Mouse (Mus musculus) MEL (cell line): ENCODE data around the gene Ifnar1.

Experiments used
- BHLHE40 ChIP-seq: IDR thresholded peaks from 2 replicates; pipeline ENCODE4 v1.6.1; 2012; ENCODE audit warnings: low read depth, mild to moderate bottlenecking, inconsistent platforms, low read length, improper control_type of control experiment, borderline replicate concordance
- CTCF ChIP-seq, 3 experiments: IDR thresholded peaks in 2 of 3; conservative IDR thresholded peaks in 1 of 3; 2 replicates each; pipeline ENCODE4 v1.5.1; 2011 to 2012; ENCODE audit warnings: low read length in 3 of 3, low read depth in 2 of 3, mild to moderate bottlenecking in 2 of 3, improper control_type of control experiment in 1 of 3, inconsistent platforms in 1 of 3, mixed read lengths in 1 of 3, moderate library complexity in 1 of 3; ENCODE audit not compliant: control insufficient read depth in 1 of 3, insufficient read depth in 1 of 3, poor library complexity in 1 of 3, severe bottlenecking in 1 of 3
- ELF1 ChIP-seq: IDR thresholded peaks from 2 replicates; pipeline ENCODE4 v1.6.1; 2014; ENCODE audit warnings: low read depth, mild to moderate bottlenecking, inconsistent platforms, low read length, improper control_type of control experiment, moderate library complexity
- EP300 ChIP-seq, 2 experiments: IDR thresholded peaks; 2 replicates each; pipeline ENCODE4 v1.6.1; 2011; ENCODE audit warnings: improper control_type of control experiment in 2 of 2, low read length in 2 of 2, low read depth in 1 of 2, mild to moderate bottlenecking in 1 of 2
- ETS1 ChIP-seq: IDR thresholded peaks from 2 replicates; pipeline ENCODE4 v1.6.1; 2012; ENCODE audit warnings: low read depth, mild to moderate bottlenecking, inconsistent platforms, low read length, improper control_type of control experiment, moderate library complexity
- GATA1 ChIP-seq: IDR thresholded peaks from 2 replicates; pipeline ENCODE4 v1.6.1; 2011; ENCODE audit warnings: low read depth, low read length, improper control_type of control experiment
- MAFK ChIP-seq: IDR thresholded peaks from 2 replicates; pipeline ENCODE4 v1.6.1; 2011; ENCODE audit warnings: low read depth, mild to moderate bottlenecking, low read length, improper control_type of control experiment, borderline replicate concordance
- MAX ChIP-seq: IDR thresholded peaks from 2 replicates; pipeline ENCODE4 v1.6.1; 2011; ENCODE audit warnings: low read length, improper control_type of control experiment
- POLR2A ChIP-seq, 2 experiments: IDR thresholded peaks; 2 replicates each; pipeline ENCODE4 v1.6.1; 2011 to 2012; ENCODE audit warnings: low read length in 2 of 2, mild to moderate bottlenecking in 2 of 2, control low read depth in 1 of 2, improper control_type of control experiment in 1 of 2, low read depth in 1 of 2, moderate library complexity in 1 of 2; ENCODE audit not compliant: control insufficient read depth in 1 of 2, insufficient read depth in 1 of 2, poor library complexity in 1 of 2
- RAD21 ChIP-seq: IDR thresholded peaks from 2 replicates; pipeline ENCODE4 v1.6.1; 2011; ENCODE audit warnings: mild to moderate bottlenecking, low read depth, low read length, improper control_type of control experiment
- ZMIZ1 ChIP-seq: IDR thresholded peaks from 2 replicates; pipeline ENCODE4 v1.6.1; 2012; ENCODE audit warnings: low read depth, mild to moderate bottlenecking, inconsistent platforms, low read length, improper control_type of control experiment, moderate library complexity
- ZNF384 ChIP-seq: IDR thresholded peaks from 2 replicates; pipeline ENCODE4 v1.6.1; 2012; ENCODE audit warnings: low read depth, mild to moderate bottlenecking, inconsistent platforms, low read length, improper control_type of control experiment

- TF ChIP-seq ELF1 (no peak), POLR2A (IDR thresholded peaks at IDR 0.05; ENCODE audit: control insufficient read depth in 1 of 2, insufficient read depth in 1 of 2, low read depth in 1 of 2, low read length in 2 of 2, poor library complexity in 1 of 2) (no peak), CTCF (IDR thresholded peaks at IDR 0.05 in 2 of 3, conservative IDR thresholded peaks at IDR 0.05 in 1 of 3; ENCODE audit: control insufficient read depth in 1 of 3, insufficient read depth in 1 of 3, low read depth in 2 of 3, low read length in 3 of 3, poor library complexity in 1 of 3, severe bottlenecking in 1 of 3) (no peak), ZNF384 (no peak; the same call in 1 of the 2 replicates), EP300 (IDR thresholded peaks at IDR 0.05; ENCODE audit: low read depth in 1 of 2, low read length in 2 of 2) (no peak), ETS1 (no peak), GATA1 (no peak), MAFK (no peak), ZMIZ1 (no peak), RAD21 (no peak), MAX (no peak), BHLHE40 (no peak)
Observed at GRCm38 (mm10) chr16:91549616-91550015, 64.6 kb downstream of the Ifnar1 start.
